Mouse (Mus musculus) embryo, embryonic 11.5 days (tissue): ENCODE results near the gene Timm13.

Experiments used
- DNase-seq: peaks from one replicate; pipeline ENCODE4 v3.0.0-alpha.2; 2012; ENCODE audit warnings: low read depth, low spot score

Timm13 gene

DNA sequence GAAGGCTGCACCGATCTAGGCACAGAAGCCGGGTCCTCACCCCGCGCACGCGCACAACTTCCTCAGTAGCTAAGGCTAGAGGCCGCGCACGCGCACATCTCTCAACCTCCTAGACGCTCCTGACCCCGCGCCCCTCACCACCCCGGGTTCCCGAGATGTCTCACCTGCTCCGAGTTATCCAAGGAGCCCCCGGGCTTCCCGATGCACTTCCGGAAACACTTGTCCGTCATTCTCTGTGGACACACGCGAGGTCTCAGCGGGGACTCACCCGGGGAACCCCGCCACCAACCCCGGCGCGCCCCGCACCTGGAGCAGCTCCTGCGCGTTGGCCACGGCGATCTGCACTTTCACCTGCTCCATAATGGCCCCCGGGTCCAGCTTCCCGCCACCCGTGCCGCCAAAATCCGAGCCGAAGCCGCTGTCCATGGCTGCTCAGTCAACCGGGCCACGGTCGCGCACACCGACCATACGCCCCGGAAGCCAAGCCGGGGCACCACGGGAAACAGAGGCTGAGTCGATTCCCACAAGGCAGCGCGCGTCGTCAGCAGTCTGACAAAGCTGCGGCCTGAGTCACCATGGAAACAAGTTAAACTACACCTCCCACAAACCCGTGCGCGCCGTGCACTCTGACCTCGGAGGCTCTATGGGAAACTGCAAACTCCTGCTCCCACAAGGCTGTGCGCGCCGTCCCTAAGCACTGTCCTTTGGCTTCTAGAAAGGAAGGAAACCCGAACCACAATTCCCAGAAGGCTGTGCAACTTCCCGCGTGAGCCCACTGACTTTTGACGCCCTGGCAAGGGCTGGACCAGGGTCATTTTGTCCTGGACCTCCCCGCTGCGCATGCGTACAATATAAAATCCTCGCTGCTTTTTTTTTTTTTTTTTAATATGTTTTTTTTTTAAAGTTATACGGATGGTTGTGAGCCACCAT is at the start of gene Timm13:
TSS of gene Timm13 (minus strand) at position 652 of the 930 bp plus-strand sequence.
- DNase-seq, result peak; percentile 99

DNA sequence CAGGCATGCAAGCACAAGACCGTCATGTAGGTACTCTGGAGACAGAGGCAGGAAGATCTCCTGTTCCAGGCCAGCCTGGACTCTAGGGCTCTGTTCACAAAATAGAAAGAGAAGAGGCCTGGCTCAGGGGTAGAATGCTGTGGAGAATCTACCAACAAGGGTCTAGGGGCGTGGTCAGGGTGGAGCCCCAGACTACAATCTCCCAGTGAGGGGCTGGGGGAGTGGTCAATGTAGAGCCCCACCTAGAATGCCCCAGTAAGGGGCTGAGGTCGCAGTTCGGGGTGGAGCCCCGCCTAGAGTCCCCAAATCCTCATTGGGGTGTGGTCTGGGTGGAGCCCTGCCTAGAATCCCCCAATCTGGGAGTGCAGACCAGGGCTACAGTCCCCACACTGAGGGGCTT is 49.5 kb upstream of the Timm13 start:
- no peak for DNase-seq

DNA sequence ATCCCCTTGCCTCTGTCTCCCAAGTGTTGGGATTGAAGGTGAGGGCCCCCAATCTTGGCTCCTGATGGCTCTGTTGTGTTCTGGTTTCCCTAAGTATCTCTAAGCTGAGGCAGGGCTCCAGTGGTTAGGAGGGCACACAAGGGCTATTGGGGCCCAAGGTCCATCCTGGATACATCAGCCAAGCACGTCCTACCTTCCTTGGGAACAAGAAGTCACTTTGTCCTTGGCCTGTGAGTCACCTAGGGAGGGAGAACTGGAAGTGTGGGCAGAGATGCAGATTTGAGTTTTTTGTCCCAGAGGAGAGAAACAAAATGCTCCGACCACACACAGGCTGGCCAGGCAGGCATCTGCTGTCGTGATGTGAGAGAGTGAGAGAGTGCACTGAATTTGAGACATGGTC is 48.3 kb upstream of the Timm13 start:
- DNase-seq, result no peak

DNA sequence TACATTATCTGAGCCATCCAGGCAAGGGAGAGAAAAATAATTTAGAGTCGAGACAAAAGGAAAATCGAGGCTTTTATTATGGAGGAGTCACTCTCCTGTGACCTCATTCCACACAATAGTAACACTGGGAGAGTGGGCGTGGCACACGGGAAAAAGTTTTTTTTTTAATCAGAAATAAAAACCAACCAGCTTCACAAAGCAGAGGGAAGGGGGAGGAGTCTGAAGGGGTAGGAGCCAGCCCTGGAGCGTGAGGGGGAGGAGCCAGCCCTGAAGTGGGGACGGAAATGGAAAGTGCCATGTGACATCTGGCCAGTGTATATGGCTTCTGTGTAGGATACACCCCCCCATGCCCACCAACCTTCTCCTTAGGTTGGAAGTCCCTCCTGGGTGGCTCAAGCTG is 47.8 kb upstream of the Timm13 start:
- DNase-seq, result no peak

DNA sequence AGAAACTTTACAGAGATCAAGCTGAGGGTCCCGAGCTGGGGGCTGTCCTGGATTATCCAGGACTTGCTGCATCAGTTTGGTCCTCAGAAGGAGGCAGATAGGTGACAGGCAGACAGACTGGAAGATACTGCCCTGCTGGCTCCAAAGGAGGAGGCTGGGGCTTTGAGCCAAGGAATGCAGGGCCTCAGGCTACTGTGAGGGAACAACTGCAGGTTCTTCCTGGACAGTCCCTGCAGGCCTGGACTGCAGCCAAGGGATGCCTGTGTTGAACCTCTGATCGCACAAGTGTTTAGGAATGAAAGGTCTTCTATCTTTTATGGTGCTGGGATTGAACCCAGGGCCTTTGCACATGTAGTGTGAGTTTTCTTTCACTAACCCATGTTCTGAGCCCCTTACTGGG is 47.0 kb upstream of the Timm13 start:
- no peak for DNase-seq

DNA sequence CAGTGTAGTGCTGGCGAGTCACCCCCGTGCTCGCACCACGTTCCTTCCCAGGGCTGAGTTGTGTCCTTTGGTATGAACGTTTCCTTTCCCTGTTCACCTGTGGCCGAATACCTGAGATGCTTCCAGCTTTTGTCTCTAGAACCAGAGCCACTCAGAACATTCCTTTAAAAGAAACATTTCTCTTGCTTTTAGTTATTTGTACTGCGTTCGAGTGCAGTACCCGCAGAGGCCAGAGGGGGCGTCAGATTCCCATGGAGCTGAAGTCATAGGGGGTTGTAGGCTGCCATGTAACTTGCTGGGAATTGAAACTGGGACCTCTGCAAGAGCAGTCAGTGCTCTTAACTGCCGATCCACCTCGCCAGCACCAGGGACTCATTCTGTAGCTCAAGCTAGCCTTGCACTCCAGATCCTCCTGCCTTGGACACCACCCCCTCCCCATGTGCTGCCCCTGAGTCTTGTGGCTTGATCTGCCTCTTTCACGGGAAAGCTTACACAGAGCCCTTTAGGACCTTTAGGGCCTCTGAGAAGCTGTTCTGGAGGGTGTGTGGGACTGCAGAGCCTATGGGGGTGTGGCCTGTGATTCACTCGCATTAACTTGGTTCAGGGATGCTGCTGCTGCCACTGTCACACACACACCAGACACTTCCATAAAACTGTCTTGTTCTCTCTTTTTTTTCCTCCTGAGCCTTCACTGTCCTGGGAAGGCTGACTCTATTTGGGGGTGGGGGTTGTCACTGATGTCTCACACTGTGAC is 46.1 kb upstream of the Timm13 start:
- DNase-seq, result no peak

DNA sequence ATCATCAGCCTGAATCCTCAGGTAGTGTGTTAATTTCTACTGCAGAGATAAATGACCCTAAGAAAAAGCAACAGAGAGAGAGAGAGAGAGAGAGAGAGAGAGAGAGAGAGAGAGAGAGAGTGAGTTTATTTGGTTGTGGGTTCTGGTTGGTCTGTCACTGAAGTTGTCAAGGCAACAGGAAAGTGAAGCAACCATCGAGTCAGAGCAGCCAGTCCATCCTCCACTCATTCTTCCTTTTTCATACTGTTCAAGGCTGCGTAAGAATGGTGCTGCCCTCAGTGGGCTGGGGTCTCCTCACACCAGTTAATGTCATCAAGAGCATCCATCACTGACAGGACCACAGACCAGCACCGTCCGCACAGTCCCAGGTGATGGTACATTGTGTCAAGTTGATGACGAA is 43.5 kb upstream of the Timm13 start:
- DNase-seq, result no peak

DNA sequence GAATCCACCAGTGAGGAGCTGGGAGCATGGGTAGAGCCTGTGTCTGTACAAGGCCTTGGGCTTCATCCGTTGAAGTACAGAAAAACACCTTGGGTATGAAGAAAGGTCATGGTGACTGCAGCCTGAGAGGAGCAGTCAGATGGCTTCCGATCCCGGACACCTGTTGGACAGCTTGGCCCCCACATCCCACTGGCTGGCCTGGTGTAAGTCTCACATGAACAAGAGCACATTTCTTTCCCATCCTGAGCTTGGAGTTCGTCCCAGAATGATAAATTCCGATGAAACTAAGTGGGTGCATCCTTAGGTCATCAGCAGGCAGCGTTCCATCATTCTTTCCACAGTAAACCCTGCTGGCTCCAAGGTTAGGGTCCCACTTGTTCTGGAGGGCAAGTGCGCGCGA is 42.9 kb upstream of the Timm13 start:
- no peak for DNase-seq

DNA sequence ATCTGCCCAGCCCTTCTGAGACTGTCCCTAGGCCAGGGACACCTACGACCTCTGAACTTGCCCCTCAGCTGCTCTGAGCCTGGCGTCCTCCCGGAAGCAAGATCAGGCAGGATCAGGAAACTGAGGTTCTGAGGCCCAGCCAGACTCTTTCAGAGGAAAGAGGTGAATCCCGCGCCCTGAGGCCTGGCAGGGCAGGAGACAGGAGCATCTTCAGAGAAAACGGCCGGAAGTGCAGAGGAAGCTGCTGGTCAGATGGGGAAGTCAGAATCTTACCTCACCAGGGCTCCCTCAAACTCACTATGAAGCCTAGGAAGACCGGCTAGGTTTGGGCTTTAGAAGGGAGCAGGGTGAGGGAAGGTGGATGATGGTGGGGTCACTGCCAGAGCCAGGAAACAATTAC is 42.1 kb upstream of the Timm13 start:
- DNase-seq, result no peak

DNA sequence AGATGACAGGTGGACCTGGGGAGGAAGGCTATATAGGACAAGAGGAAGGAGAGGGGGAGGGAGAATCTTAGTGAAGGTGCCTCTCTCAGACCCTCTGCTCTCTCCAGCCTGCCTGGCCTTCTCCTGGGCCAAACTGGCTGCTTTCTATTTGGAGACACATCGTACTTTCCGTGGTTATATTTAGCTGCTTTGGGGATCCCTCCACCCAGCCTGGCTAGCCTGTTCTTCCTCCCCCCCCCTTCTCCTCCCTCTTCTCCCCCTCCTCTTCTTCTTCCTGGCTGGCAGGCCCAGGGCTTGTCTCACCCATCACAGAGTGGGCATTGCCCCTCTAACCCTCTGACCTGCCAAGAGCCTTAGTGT is 40.2 kb upstream of the Timm13 start:
- no peak for DNase-seq

DNA sequence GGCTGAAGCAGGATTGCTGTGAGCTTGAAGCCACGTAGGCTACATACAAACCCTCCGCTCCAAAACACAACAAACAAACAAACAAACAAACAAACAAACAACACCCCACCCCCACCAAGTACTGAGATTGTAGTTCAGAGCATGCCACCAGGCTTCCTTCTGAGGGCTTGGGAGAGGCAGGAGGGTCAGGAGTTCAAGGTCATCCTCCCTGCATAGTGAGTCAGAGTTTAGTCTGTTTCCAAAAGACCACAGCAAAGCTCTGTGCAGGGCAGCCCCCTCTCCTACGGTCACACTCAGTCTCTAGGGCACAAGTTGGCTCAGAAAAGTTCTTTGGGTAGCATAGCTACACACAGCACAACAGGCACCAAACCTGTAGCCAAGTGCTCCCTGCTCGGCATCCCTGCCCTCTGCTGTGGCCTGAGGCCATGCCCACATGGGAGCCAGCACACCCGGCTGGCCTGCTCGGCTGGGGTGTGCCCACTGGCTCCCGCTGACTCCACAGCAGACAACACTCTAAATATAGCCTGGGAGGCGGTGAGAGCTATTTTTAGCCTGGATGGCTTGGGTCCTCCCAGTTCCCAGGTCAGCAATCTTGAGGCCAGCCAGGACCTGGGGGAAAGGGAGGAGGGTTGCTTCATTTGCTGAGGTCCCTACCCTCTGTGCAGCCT is 39.7 kb upstream of the Timm13 start:
- no peak for DNase-seq

DNA sequence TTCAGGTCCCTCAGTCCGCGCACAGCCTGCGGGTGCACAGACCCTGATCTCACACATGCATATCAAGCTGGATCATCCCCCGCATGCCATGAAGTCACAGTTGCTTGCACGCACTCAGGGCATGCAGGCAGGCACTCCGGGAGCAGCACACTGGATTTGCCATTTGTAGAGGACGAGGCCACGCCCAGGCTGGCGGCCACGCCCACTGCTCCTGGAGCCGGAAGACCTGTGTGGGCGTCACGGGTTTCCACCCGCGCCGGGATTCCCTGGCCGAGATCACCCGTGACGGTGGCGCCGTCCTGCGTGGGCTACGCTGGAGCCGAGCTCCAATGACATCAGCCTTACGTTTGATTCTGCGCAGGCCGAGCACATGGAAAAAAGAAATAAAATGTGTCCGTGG is 38.9 kb upstream of the Timm13 start:
- peak; percentile 75 for DNase-seq

DNA sequence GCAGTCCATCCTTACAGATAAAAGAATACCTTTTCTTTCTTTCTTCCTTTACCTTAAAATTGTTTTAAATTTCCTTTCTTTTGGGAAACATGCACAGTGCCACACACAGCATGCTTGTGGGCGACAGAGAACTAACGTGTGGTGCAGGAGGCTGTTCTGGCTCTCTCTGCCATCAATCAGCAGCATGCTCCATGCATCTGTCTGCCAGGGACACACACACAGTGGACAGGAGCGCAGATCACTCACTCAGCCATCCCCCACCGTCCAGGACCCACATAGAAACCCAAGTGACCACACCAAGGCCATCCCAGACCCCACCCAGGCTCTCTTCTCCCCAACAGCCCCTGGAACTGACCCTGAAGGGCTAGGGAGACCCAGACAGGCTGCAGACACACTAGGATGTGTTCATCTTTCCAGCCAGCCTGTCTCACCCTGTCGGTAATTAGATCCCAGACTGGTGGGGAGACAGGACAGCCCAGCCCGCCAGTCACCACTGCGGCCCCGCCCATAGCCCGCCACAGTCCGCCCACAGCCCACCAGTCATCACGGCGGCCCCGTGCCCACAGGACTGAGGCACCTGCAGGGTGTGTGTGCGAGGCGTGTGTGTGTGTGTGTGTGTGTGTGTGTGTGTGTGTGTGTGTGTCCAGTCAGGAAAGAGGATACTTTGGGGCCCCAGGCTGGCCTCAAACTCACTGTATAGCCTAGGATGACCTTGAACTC is 38.2 kb upstream of the Timm13 start:
- DNase-seq, result no peak

DNA sequence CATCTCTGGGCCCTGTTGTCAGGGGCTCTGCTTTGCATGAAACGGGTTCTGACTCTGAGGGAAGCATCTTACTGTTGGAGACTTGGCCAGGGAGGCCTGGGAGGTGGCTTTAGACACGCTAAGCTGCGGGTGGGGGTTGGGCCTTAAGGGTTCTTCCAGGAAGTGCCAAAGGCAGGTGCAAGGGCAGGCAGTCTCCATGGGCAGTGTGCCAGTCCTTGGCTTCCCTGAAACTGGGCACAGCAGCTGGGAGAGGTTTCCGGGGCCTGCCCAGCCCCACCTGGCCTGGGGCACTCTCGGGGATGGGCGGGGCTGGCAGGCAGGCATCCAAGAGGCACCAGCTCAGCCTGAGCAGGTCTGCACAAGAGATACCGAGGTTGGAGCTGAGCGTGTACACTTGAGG is 36.9 kb upstream of the Timm13 start:
- no peak for DNase-seq

DNA sequence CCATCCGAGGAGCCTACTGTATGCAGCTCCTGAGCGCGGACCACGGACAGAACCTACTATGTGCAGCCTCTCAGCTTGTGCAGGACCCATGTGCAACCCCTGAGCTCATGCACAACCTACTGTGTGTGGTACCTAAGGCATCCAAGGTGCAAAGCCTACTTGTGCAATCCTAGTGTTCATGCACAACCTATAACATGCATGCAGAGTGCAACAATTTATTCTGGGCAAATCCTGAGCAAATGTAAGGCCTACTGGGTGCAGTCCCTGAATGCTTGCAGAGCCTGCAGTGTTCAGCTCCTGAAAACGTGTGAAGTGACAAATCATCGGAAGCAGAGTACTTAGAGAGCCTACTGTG is 36.0 kb upstream of the Timm13 start:
- DNase-seq, result no peak

DNA sequence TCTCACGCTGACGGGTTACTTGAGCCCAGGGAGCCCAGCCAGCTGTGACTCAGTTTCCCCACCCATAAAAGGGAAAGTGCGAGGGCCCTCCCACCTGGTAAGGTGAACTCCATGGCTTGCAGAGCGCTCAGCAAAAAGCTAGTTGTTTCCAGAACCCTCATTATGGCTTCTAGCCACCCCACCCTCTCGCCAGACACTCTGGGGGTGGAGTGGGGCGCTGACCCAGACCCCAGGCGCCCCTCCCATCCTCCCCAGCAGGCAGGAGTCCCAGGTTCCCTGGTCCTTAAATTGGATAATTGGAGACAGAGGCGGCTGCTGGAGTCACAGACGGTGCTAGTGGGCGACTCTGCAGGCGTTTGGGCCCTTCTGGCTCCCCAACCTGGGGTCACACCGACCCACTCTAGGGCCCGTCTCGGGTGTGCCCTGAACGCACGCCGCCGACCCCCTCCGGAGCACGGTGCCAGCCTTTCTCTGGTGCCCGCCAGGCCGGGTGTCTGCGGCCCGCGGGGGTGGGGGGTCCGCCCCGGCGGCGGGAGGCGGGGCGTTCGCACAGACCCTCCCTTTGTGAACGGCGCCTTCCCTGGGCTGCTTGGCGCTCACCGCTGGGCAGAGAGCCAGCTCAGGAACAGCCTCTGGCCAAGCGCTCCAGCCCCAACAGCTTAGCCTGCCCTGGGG is 35.5 kb upstream of the Timm13 start:
- DNase-seq, result no peak

DNA sequence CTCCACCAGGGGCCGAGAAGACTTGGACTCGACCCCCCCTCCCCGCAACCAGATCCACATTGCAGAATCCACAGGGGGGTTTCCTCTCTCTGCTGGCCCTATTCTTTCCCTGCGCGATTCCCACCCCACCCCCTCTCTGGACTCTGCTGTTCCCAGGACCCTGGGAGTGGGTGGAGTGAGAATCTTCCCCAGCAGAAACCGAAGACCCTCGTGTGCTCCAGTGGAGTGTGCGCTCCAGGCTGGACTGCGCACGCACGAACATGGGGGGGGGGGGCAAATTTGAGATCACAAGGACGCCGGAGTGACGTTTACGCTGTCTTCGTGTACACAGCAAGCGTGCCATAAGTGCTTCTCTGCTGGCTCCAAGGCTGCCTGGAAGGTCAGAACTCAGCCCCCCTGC is 34.9 kb upstream of the Timm13 start:
- no peak for DNase-seq

DNA sequence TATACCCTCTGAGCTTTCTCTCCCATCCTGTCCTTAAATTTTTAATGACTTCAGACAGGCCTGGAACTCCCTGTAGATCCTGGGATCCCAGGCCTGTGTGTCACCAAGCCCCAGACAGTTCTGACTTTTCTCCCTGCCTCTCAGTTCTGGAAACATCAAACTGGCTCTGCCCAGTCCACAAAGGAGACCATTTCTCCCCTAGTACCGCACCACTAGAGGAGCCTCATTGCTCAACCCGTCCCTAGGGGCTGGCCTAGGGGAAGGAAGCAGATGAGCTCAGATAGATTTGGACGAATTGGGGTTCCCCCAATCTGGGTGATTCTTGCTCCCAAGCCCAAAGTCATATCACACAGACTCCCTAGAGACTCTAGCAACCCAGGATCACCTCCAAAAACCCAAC is 34.5 kb upstream of the Timm13 start:
- no peak for DNase-seq

DNA sequence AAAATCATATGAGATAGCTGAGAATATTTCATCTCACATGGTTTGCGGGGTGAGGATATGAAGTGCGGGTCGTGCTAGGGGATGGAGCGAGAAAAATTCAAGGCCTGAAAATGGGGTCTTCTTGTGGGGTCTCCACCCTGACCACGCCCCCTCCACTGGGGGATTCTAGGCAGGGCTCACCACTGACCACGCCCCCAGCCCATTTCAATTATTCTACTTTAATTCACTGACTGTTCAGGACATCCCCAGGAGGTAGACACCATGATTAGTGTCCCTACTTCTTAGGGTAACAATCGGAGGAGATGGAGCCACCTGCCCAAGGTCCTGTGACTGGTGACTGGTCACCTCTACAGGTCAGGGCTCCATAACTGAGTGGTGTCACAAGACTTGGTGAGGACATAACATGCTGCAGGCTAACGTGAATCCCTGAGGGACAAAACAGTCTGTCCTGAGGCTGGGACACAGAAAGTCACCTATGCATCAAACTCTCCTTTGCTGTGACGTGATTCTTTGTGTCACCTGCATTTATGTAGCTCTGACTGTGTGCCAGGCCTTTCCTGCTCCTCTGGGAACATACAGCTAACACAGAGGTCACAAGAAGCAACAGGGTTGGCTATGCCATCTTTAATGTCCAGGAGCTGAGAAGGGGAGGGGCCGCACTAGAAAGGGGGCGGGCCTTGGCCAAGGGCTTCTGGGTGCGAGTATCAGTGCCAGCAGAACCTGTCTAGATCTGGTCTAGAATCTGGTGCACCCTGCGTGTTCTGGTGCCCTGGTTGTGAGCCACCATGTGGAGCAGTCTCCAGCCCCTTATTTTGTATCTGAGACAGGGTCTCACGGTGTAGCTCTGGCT is 33.6 kb upstream of the Timm13 start:
- DNase-seq, result no peak

DNA sequence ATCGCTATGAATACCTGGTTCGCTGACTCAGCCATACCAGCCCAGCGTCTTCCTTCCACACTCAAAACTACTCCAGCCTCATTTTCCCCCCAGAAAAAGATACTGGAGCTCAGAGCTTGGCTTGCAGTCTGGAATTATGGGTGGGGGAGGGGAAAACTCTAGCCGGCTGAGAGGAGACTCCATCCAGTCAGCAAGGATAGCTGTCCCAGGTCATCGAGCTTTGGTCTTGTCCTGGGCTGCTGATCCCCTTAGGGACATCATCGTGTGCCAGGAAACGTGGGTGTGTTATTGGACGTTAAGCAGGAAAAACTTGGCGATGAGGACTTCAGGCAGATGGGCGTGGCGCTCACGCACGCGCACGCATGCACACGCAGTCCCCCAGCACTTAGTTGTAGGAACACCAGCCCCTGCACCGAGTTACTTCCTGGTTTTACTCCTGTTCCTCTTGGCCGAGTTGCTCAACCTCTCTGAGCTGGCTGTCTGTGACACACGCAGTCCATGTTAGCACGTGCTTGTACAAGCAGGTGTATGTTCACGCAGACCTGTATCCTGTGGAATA is 32.7 kb upstream of the Timm13 start:
- no peak for DNase-seq
